Mouse (Mus musculus) sigmoid colon, adult 10 weeks (tissue): Measurements from ENCODE around the gene Ccdc73. TPM values are rescaled to one million over a fixed set of nuclear protein-coding genes. Genes with fewer than 3 reads are reported as not detected.

Experiments used
- polyA plus RNA-seq: library from polyadenylated mRNA; stranded (reverse); fragments of 350-450 nt; fragmentation: Illumina TruSeq; extraction: RNeasy Lipid Tissue Mini Kit (QIAGEN cat#74804); gene quantifications from one replicate; pipeline ENCODE4 v1.2.3, GENCODE M21; 2014; ENCODE audit warnings: low read depth, low replicate concordance

The Ccdc73 gene
- polyA plus RNA-seq = 21.2 TPM

GRCm38 (mm10) chr2:104867282-104867855, at the start of gene Ccdc73:
TSS of gene Ccdc73 (plus strand) at chr2:104867805.

GRCm38 (mm10) chr2:104849276-104849990, 18.2 kb upstream of the Ccdc73 start, which contains the start of gene Prrg4:
TSS of gene Prrg4 (minus strand) at chr2:104849876.

GRCm38 (mm10) chr2:105016967-105017287, 149.3 kb downstream of the Ccdc73 start, which contains the start of gene Eif3m:
TSS of gene Eif3m (minus strand) at chr2:105017080.

Other genes with a start within 250 kb of the Ccdc73 start
- gene Tcp11l1, start 155.6 kb upstream of the Ccdc73 start, polyA plus RNA-seq = 5.0 TPM
- not detected for gene Pin1rt1, start 151.4 kb upstream of the Ccdc73 start, polyA plus RNA-seq
- gene Depdc7, start 124.9 kb upstream of the Ccdc73 start, polyA plus RNA-seq = 1.6 TPM
- 27.6 TPM for gene Qser1, start 51.0 kb upstream of the Ccdc73 start, polyA plus RNA-seq
- gene Prrg4, start 17.9 kb upstream of the Ccdc73 start, polyA plus RNA-seq = 3.8 TPM
- gene Eif3m, start 149.3 kb downstream of the Ccdc73 start, polyA plus RNA-seq = 438 TPM
- not detected for gene Gm11060, start 224.2 kb downstream of the Ccdc73 start, polyA plus RNA-seq